Mouse (Mus musculus): ENCODE results near the gene Sult2b1.

DNA sequence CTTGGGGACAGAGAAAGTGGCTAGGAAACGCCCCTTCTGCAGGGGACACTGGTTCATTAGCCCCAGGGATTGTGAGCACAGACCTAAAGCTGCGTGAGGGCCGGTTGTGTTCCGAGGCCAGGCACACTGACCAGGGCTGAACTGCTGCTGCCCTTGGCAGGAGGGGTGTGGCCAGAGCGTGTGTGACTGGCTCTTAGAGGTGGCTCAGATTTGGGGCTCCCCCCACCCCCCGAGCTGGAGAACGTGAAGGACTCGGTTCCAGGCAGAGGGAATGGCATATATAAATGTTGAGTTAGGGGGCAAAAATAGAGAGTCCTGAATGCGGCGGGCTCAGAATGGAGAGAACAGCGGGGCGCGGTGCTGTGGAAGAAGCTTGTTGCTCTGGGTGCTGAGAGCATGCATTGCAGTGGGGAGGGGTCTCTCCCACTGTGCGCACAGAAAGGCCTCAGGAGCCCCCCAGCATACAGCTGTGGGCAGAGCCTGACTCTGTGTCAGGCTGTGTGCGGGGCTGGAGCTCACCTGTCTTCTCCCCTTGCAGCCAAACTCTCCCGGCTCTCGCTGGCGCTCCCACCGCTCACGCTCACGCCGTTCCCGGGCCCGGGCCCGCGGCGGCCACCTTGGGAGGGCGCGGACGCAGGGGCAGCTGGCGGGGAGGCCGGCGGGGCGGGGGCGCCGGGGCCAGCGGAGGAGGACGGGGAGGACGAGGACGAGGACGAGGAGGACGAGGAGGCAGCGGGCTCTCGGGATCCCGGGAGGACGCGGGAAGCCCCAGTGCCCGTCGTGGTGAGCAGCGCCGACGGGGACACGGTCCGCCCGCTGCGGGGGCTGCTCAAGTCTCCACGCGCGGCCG, 13.4 kb upstream of the Sult2b1 start:
- TF ChIP-seq ZC3H11A (IDR thresholded peaks at IDR 0.05; ENCODE audit: borderline replicate concordance, low read depth, low read length), result no peak
- no peak for TF ChIP-seq CHD2 (IDR thresholded peaks at IDR 0.05; ENCODE audit: low read depth, low read length)
- TF ChIP-seq HCFC1 (IDR thresholded peaks at IDR 0.05; ENCODE audit: borderline replicate concordance, insufficient read depth, low read length), result no peak
- TF ChIP-seq MAFK (IDR thresholded peaks at IDR 0.05; ENCODE audit: insufficient read depth, low read depth, low read length), result no peak
- no peak for TF ChIP-seq ZNF384 (IDR thresholded peaks at IDR 0.05; ENCODE audit: low read depth, low read length)

Measured in ES-E14 (cell line).